Mouse (Mus musculus) thymus, postnatal 10 days (tissue): ENCODE data around the gene Gm42906.

Source experiments
- DNase-seq, 2 experiments: peaks; one replicate each; pipeline ENCODE4 v3.0.0; 2021; ENCODE audit warnings: low spot score in 2 of 2

Gene Gm42906

DNA sequence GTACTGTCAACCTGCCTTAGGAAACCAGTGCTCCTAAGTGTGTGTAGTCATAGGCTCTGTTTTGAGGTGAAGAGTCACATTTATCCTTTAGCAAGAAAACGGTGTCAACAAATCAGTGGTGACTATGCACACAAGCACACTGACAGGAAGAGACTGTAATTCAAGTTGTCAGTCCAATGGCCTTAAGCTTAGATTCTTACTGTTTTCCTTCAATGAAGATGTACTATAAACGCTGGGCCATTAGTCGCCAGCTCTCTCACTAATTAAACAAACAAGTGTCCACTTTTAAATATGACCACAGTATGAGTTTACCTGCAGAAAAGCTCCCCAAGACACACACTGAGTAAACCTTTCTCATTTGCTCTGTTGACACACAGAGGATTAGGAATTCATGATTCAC lies 238.6 kb downstream of the Gm42906 start:
- DNase-seq, result no peak

DNA sequence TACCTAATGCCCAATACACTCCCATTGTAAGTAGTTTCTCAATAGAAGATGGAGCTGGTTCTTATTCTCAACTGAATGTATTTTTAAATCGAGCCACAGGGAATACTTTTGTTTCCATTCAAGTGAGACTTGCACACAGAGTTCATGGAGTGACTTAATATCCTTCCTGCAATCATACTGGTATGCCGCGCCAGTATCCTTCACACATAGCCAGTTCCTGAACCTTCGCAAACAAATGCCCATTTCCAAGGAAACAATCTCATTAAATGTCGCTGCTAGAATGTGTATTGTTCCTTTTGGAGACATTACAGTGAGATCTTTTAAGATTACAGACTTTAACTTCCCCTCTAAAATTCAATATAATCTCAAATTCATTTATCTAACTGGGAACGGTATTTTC lies 239.3 kb downstream of the Gm42906 start:
- DNase-seq, result no peak

DNA sequence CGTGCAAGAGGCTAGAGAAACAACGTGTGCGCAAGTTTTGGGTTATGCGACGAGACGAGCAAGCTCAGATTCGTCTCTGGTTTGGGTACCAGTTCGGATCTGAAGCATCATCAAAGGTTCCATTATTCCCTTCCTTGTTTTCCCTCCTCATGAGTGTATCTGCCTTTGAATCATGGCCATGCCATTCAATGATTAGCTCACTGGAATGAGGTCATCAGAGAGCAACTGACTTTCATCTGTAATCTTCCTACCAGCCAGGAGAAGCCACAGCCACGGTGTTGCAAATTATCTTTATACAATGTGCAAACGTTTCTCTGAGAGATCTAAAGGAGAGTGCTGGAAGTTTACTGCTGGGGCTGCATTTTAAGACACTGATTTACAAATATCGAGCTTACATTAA lies 240.6 kb downstream of the Gm42906 start:
- DNase-seq, result no peak

DNA sequence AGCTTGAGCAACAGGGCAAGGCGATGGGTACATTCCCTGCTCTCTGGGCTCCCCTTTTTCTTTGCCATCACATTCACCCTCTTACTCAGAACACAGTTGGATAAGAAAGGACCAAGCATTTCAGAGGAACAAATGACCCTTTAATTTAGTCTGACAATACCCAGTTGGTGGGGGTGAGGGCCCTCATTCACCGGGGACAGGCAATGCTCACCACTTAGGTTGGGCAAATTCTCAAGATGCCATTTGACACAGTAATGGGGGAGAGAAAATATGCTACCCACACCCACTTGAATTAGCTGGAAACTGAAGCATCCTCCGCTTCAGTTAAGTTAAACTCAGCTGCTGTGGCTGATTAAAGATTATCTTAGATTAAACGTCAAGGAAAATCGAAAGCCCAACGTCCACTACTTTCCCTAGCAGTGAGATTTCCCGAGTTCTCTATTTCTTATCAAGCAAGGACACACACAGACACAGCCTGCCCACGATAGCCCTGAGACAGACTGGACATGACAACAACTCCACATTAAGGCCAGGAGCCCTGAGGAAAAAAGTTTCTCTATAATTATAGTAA lies 242.6 kb downstream of the Gm42906 start:
- DNase-seq, result no peak

DNA sequence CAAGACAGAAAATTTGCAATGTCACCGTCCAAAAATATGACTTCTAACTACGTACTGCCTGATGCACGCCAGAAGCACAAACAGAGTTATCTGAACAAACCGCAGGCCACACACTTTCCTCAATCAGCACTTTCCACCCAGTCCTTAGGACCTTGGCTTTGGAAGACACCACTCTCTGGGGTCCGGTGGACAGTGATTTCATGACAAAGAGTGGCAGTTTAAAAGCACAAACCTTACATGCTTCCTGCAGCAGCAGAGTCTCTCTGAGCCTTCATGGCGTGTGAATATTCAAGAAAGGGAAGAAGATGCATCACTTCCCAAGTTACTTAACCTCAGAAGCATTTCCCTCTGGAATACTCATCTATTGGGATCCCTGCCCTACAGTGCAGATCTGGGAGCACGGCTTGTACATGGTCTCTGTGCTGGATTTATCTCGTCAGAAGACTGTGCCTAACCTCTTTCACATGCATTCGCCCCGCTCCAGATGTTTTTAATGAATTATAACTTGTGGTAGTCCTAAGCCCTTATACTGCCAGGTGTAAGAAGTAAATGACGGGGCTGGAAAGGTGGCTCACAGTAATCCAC lies 244.2 kb downstream of the Gm42906 start:
- DNase-seq, result no peak

DNA sequence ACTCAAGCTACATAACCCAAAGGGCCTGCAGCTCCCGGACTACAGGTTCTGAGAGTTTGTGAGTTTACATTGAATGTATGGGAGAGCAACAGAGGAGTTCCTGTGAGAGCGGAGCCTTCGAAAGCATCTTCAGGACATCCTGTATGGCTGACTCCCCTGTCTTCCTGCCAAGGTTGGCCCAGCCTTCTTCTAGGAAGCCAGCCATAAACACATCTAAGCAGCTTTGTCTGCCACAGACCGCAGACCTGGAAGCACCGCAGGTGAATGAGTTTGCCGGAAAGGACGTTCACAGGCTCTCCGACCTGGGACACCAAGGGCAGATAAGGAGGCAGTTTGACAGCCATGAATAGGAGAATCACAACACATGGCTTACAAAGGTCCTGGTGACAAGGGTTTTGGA lies 246.7 kb downstream of the Gm42906 start:
- DNase-seq, result no peak

DNA sequence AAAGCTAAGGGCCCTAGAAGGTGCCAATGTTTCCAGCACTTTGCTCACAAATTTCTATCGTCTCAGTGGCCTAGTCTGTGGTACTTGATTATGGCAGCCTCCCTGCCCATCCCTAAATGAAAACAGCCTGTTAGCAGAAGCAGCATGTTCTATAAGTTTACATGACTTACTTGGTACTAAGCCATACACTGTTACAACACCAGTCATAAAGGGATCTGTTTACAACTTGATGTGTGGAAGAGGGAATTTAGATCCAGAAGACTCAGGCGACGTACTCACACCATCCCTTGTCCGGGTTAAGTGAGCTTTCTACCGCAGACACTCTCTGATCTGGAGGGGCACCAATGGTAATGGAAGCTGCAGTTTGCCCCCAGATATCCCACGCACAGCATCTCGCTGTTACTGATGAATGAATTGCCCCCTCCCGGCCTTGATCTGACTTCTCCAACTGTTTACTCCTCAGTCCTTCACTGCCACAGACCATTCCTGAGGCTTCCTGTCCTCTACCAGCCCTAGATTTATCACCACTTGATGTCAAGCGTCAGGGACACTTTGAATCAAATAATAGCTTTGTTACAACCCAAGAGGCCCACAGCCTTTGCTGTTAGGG lies 247.7 kb downstream of the Gm42906 start:
- no peak for DNase-seq

DNA sequence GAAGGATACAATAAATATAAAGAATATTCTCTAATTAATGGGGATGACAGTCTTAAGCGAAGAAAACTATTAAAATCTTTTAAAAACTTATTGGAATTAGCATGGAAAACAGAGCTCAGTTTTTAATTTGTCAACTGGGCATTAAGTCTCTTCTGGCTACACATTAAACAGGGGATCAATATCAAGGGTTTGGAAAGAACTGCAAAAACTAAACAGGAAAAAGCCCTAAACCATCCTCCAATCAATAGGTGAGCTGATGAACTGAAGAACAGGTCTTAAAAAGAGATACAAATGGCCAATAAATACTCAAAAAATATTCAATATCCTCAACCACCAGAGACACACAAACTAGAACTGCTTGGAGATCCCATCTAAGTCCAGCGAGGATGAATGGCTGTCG lies 250.8 kb downstream of the Gm42906 start:
- DNase-seq, result no peak

DNA sequence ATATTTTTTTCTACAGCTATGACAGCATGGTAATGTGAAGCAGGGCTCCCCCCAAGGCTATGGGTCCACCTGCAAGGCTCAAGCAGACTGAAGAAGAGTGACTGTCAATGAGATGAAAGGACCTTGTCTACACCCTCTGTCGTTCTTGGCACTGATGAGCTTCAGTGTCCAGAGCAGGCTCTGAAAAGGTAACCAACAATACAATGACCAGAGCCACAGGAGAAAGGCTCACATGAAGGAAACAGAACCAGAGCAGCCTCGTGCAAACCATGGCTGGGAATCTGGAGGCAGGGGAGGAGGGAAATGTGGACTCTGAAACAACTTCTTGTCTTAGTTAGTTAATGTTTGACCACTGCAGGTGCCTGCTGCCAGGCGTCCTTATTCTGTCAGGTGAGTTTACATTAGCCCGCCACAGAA lies 252.1 kb downstream of the Gm42906 start:
- no peak for DNase-seq

DNA sequence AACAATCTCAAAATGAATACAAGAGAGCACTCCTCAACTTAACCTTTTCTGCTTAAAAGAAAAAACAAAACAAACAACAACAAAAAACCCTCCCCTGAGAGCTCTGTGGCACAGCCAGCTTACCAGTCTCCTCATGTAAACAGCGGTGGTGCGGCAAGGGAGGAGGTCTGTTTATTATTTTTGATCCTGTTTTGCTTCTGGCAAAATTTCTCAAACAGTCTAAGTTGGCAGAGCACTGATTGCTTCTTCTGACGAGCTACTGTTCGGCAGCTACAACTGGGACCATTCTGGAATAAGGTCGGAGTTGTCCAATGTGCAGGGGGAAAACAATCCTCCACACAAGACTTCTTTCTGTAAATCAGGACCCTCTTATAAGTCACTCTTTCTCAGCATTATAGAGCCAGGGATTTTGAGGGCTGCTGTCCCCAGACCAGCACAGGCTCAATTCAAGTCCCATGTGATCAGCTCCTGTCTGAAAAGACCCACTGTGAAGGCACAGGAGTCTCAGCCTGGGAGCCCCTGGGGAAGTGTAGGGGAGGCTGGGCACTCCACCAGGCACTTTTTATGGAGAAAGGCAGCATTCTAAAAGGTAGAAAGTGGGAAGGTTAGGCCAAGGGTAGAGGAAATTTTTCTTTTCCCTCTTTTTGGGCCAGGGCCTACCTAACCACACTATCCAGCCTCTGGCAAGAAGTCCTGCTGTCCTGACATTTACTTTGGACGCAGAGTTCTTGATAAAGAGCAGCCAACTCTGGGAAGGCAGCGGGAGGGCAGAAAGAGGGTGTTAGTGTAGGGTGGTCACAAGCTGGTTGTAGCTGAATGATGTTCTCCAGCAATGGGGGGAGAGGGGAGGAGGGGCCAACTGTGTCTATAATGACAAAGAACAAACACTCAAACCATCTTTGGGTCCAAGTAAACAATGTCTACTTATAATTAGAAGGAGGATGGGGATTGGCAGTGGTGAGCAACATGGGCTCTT lies 253.2 kb downstream of the Gm42906 start:
- DNase-seq, result no peak

DNA sequence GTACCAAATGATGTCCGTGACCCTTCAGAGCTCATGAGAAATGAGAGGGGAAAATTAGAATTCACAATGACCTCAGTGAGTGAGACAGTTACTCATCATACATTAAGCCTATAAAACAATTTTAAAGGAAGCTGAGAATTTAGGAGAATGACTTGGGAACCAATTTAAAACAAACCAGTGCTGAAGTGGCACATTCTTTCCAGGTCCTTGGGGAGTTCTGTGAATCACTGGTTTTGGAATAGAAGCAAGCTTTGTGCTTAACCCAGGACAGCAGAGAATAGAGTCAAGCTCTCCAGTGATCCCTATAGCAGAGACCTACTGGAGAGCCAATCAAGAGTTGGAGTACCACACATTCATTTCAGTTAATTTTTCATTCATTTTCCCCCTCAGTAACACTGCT lies 254.2 kb downstream of the Gm42906 start:
- no peak for DNase-seq

DNA sequence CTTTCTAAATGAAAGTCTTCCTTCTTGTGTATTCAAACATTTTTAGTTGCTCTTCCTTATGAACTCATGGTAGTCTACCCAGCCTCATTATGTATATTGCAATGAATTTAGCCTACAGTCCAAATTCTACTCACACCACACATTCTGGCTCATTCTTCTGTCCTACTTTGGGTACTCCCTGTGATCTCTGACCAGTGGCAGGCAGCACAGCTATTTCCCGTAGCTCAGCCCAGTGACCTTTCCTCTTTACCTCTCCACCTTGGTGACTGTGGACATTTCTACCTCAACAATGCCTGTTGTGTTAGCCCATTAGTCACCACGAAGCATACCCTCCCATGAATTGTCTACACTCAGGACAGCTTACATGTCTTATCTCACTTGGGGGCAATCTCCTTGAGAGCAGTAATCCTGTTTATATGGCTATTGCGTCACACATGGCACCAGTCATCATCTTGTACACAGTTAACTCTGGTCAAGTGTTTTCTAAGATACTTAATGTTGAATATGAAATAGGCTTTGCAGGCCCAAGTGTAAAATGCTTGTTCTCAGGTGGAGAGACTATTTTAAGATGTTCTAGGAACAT lies 257.7 kb downstream of the Gm42906 start:
- no peak for DNase-seq

DNA sequence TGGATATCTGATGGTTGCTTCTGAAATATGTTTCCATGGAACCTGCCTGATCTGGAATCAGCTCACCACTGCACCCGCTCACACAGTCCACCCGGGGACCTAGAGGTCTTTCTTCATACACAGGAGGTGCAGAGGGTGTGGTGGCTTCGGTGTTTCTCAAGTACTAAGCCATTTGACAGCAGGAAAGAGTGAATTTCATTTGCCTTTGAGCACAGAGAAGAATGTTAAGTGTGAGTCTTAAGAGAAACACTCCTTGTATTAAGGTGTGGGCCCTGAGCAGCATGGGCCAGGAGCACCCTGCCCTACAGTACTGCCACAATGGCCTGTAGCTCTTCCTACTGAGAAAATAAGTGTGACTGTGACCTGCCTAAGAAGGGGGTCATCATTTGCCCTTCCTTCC lies 259.8 kb downstream of the Gm42906 start:
- no peak for DNase-seq

DNA sequence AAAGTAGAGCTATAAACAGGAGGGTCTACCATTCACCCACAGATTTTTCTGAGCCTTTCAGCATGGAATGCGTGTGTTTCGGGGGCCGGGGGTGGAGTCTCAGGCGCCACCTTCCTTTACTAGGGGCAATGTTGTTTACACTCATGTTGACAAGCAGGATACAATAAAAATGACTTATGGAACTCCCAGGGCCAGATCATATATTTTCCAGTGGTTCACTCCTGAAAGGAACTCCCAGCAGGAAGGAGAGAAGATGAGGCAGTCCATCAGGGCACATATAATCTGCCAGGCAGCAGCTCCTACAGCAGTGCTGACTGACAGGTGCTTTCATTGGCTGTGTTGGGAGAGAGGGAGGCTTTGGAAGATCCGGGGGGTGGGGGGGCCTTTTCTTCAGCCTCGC lies 260.3 kb downstream of the Gm42906 start:
- DNase-seq, result no peak

DNA sequence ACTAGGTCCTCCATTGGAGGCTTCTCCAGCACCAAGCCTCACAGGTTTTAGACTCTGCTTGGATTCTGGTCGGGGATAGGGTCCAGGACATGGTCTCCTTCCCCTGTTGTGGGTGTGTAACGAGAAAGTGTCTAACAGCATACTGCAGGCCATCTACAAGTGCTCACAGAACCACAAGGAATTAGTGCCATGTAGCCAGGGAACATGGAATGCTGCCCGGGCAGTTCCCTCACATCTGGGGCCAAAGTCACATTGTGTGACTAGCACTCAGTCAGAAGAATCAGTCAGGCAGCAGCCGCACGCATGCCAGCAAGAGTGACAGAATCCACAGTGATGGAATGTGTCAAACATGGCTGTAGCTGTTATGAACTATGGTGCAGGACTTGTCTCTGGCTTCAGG lies 261.7 kb downstream of the Gm42906 start:
- DNase-seq, result no peak

DNA sequence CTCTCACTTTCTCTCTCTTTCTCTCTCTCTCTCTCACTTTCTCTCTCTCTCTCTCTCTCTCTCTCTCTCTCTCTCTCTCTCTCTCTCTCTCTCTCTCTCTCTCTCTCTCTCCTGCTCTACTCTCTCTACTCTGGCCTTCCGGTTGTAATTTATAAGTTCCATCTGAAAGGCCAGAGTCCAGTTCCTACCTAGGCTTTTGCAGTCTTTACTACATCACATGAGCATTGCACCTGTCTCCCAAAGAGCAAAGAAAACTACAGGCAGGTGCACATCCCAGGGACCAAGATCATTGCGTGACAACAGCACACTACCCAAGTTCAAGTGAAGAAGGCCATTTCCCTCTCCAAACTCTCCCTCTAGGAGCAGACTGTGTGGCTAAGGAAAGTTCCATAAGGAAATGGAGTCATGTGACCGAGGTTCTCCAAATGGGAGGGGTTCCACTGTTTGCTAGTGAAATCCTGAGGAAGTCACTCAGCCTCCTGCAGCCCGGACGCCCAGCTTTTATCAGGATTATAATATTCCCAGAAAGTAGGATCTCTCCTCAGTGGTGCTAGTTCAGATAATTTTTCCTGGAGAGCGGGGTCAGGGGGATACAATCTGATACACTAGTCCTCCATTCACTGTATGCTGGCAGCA lies 262.5 kb downstream of the Gm42906 start:
- no peak for DNase-seq

DNA sequence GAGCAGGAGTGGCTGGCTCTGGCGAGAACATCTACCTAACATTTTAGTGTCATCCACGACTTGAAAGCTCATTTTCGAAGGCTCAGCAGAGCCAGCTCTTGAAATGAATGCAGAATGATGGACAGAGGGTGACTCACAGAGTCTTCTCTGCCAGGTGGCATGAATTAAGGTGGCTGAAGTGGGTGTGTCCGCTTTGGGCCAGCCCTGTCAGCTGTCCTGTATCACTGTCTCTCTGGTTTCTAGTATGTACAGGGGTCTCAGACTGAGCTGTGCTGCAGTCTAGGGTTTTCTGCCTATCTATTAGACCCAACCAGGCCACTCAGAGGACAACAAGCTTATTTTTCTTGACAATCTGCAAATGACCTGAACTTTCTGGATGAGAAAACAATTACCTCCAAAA lies 263.1 kb downstream of the Gm42906 start:
- no peak for DNase-seq

DNA sequence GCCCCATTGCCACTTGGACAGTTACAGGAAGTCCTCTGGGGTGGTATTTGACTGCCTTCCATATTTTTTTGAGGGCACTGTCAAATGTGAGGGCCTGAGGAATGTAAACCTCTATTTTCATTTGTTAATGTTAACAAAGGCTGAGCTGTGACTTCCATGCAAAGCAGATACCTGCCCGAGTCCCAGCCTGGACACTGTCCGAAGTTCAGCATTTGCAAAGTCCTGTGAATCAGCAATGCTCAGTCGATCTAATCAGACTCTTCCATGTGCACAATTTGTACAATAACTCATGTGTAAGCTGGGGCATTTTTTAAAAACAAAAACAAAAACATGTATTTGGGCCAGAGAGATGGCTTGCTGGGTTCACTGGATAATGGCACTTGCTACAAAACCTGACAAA lies 265.3 kb downstream of the Gm42906 start:
- DNase-seq, result no peak

DNA sequence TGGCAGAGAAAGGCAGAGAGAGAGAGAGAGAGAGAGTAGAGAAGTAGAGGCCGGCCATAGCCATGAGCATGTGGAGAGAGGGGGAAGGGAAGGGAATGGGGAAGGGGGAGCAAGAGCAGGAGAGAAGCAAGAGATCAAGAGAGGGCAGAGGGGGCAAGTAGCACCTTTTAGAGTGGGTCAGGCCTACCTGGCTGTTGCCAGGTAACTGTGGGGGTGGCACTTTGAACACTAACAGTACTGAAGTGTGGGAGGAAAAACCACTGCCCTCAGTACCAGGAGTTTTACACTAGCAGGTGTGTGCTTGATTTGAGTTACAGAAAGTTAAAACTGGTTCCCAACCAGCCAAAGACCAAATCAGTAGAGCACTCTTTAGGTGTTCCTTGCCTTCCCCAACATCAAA lies 272.7 kb downstream of the Gm42906 start:
- no peak for DNase-seq

DNA sequence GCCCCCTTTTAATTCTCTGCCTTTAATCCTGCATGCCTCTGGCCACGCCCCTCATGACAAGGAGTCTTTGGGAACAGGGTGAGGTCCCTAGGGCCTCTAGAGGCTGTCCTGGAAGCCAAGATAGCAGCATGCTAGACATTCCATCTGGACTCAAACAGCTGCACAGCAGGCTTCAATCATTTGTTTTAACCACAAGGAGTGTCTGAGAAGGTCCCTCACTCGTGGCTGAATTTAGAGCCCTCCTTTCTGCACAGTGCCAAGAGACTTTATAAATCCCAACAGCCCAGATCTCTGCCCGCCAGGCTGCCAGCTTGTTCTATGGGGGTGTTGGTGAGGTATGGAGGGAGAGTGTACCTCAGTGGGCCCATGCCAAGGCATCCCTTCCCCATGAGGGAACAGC lies 273.2 kb downstream of the Gm42906 start:
- DNase-seq, result no peak

DNA sequence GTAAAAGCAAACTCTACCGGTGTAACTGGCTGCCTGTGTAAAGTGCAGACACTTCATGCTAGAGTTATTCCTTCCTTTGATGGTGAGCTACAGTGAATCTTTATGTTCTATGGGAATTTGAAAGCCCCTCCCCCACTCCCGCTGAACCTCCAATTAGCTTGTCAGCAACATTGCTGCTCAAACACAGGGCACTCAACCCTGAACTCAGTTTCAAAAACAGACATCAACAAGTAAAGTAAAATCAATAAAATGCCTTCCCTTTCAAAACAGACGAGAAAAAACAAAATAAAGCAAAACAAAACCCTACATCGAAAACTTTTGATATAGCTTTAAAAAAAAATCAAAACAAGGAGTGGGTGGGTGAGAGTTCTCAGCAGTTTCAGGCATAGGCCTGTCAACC lies 273.9 kb downstream of the Gm42906 start:
- DNase-seq, result no peak

DNA sequence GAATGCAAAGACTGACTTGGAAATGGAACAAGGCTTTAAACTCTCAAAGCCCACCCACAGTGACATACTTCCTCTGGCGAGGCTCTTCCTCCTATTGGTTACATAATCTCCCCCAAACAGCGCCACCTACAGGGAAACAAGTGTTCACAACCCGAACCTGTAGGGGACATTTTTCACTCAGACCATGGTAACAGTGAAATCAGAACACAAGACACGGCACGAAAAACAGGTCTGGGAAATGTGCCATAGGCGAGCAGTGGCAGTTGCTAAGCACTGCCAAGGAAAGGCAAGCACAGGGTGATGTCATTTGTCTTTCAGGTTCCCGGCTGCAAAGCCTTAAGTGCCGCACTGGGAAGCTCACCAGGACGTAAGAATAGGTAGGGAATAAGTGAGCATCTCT lies 276.4 kb downstream of the Gm42906 start:
- no peak for DNase-seq
